Mouse (Mus musculus): ENCODE measurements at regions not wholly inside any gene's neighbourhood (a gene's known extent, or its start where the extent isn't known, plus 50 kb on each side); places are given as distances from the start of the nearest gene placed in this dataset.

DNA sequence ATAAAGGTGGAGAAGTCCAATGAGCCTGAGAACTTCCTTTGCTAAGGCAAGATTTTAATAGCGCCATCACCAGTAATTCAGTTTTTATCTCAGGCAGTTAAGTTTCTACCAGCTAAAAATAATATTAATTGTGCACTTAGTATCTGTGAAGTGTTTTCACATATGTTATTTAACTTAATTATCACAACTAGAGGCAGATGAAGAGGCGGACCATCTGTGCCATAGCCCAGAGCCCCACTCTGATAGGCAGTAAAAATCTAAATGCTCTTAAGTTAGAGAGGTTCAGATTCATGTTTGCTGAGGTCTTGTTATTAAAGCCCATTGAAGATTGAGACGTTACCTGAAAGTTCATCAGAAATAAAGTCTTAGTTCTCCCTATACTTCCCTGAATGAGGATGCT lies 395.7 kb upstream of the Nrsn1 start:
- TF ChIP-seq EP300 (IDR thresholded peaks at IDR 0.05; ENCODE audit: low read depth) (no peak), CTCF (IDR thresholded peaks at IDR 0.05; ENCODE audit: low read depth) (no peak)

Data from heart, postnatal 0 days (tissue).